Mouse (Mus musculus): ENCODE data around the gene March1.

GRCm38 (mm10) chr8:66362882-66363801 is 745.4 kb downstream of the March1 start:
- TF ChIP-seq CTCF (IDR thresholded peaks at IDR 0.05; ENCODE audit: borderline replicate concordance, extremely low read depth, insufficient read depth, insufficient read length) (no peak), POLR2A (IDR thresholded peaks at IDR 0.05; ENCODE audit: borderline replicate concordance, extremely low read depth, insufficient read depth, insufficient read length, poor library complexity, severe bottlenecking) (no peak)
